In the genomic region with DNA sequence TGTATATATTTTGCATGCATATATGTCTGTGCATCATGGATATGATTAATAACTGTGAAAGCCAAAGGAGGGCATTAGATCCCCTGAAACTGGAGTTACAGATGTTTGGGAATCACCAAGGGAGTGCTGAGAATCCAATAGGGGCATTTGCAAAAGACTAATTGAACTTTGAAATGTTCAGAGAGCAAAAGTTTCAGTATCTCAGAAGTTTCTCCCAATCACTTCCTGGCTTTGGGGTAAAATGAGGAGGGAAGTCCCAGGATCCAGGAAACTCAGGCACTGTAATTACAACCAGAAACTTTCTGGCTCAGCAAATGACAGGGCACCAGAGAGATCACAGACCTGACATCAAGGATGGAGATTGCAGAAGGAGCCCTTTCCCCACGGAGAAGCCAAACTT, we compare ENCODE assay signal across 25 mouse cellular contexts. TPM values are rescaled to one million over a fixed set of nuclear protein-coding genes. Genes with fewer than 3 reads are reported as not detected.
"Had no signal": no experiment of that assay in that cellular context is flagged by ENCODE, and none has a peak within 500 bp of the region (broad histone marks: within the 10 kb centered on the region; RNA-seq: fewer than 3 reads in every experiment).

A gene (plus strand): TSS at position 301 of the 400 bp plus-strand sequence.

- H3K36me3 ChIP-seq: neural tube, embryonic 12.5 days; neural tube, embryonic 13.5 days; neural tube, embryonic 15.5 days; stomach, embryonic 15.5 days had no signal

- H3K27ac ChIP-seq: neural tube, embryonic 12.5 days; neural tube, embryonic 13.5 days; neural tube, embryonic 15.5 days; stomach, embryonic 15.5 days; stomach, postnatal 0 days had no signal

- H3K27me3 ChIP-seq: neural tube, embryonic 12.5 days; neural tube, embryonic 13.5 days; neural tube, embryonic 15.5 days; stomach, embryonic 15.5 days had no signal

- H3K4me1 ChIP-seq: neural tube, embryonic 12.5 days; neural tube, embryonic 13.5 days; neural tube, embryonic 15.5 days; stomach, embryonic 15.5 days had no signal

- H3K4me3 ChIP-seq: neural tube, embryonic 12.5 days; neural tube, embryonic 13.5 days; neural tube, embryonic 15.5 days; stomach, embryonic 15.5 days had no signal

- DNase-seq: retina, postnatal 1 day; right cerebral cortex, adult 18-20 months; right cerebral cortex, postnatal 14 days; right cerebral cortex, postnatal 25 days; right cerebral cortex, postnatal 4 days; spleen, adult 18-20 months; thymus, adult 18-20 months; thymus, adult 2 months; thymus, postnatal 14 days; thymus, postnatal 25 days; thymus, postnatal 36 days; thymus, postnatal 4 days had no signal

RNA-seq across cellular contexts. Expression of the gene that starts here (rescaled TPM):
- polyA plus RNA-seq: neural tube, embryonic 11.5 days; neural tube, embryonic 12.5 days; neural tube, embryonic 13.5 days; neural tube, embryonic 14.5 days; neural tube, embryonic 15.5 days; spleen, adult 2 months; stomach, embryonic 14.5 days; stomach, embryonic 15.5 days; stomach, embryonic 16.5 days; stomach, postnatal 0 days; testis, adult 2 months; thymus, adult 2 months; thymus, postnatal 0 days; urinary bladder, adult 2 months had no signal
